Mouse (Mus musculus): Measurements from ENCODE around the gene Vps13a. TPM values are rescaled to one million over a fixed set of nuclear protein-coding genes. Genes with fewer than 3 reads are reported as not detected.

The Vps13a gene
- total and polyA plus RNA-seq, 3 experiments, result 21.5 to 335 (median 29.7) TPM

DNA sequence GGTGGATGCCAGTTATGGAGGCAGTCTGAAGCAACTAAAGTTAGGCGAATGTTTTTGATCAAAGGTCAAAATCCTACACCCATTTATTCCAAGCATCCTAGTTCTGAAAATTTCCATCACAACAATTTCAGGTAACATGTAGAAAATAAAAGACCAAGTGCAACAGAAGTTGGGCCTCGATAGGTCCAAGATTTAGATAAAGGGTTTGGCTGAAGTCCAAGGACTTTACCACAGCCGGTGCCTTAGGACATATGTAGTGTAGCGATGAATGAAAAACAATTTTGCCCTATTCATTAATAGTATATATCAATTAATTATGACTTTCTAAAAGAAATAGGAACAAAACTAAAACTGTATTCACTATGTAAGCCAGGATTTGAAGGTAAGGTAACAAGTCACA lies 157.6 kb downstream of the Vps13a start:
- H3K9ac ChIP-seq (ENCODE audit: control insufficient read depth, low read depth, low read length, poor library complexity, severe bottlenecking), result no peak overlapping the region
- peak; percentile 79 for DNase-seq (ENCODE audit: low read depth, low spot score)
- no peak overlapping the region; the same call in 1 of the 2 replicates for H3K27ac ChIP-seq (ENCODE audit: control insufficient read depth, low read depth, low read length)
- no peaks in the 10 kb centered on the region for H3K79me2 ChIP-seq (ENCODE audit: control insufficient read depth, insufficient read depth, low read length, poor library complexity)
- H3K36me3 ChIP-seq (ENCODE audit: control insufficient read depth in 1 of 2, insufficient read depth in 2 of 2, low read length in 2 of 2), result peaks cover 4 to 39% of the 10 kb centered on the region in 2 experiments; a peak in 3 of 4 replicates
- no peak overlapping the region for H3K4me3 ChIP-seq (ENCODE audit: control insufficient read depth in 1 of 2, insufficient read depth in 1 of 2, low read depth in 2 of 2, low read length in 2 of 2)
- H3K9me3 ChIP-seq (replicated peaks; ENCODE audit: insufficient read depth, low read length), result no peaks in the 10 kb centered on the region
- H3K27me3 ChIP-seq (ENCODE audit: control insufficient read depth in 1 of 2, insufficient read depth in 2 of 2, low read length in 2 of 2), result no peaks in the 10 kb centered on the region
- TF ChIP-seq GATA1 (IDR thresholded peaks at IDR 0.05; ENCODE audit: low read depth, low read length), result peak; percentile 82
- no peak for TF ChIP-seq BHLHE40 (IDR thresholded peaks at IDR 0.05; ENCODE audit: borderline replicate concordance, low read depth, low read length)
- TF ChIP-seq ETS1 (IDR thresholded peaks at IDR 0.05; ENCODE audit: low read depth, low read length), result peak; percentile 45; the same call in 1 of the 2 replicates
- TF ChIP-seq TAL1 (IDR thresholded peaks at IDR 0.05; ENCODE audit: low read length), result peak; percentile 56
- 0 out of 2 replicates have a peak, but pooled peaks have one; percentile 33 for TF ChIP-seq MYB (IDR thresholded peaks at IDR 0.05; ENCODE audit: low read depth, low read length)
- TF ChIP-seq RCOR1 (IDR thresholded peaks at IDR 0.05; ENCODE audit: low read depth, low read length), result peak; percentile 64
- no peak for TF ChIP-seq JUND (IDR thresholded peaks at IDR 0.05; ENCODE audit: low read depth, low read length)
- peak; percentile 77 to 79 for TF ChIP-seq EP300 (IDR thresholded peaks at IDR 0.05; ENCODE audit: low read depth in 1 of 2, low read length in 2 of 2)
- 0 out of 2 replicates have a peak, but pooled peaks have one; percentile 36 for TF ChIP-seq MAZ (IDR thresholded peaks at IDR 0.05; ENCODE audit: low read depth, low read length)
- peak; percentile 83 for TF ChIP-seq TCF12 (IDR thresholded peaks at IDR 0.05; ENCODE audit: low read depth, low read length)
- peaks cover 18 to 25% of the 10 kb centered on the region in 2 experiments for H3K4me1 ChIP-seq (ENCODE audit: control insufficient read depth in 1 of 2, insufficient read depth in 2 of 2, low read length in 2 of 2)

DNA sequence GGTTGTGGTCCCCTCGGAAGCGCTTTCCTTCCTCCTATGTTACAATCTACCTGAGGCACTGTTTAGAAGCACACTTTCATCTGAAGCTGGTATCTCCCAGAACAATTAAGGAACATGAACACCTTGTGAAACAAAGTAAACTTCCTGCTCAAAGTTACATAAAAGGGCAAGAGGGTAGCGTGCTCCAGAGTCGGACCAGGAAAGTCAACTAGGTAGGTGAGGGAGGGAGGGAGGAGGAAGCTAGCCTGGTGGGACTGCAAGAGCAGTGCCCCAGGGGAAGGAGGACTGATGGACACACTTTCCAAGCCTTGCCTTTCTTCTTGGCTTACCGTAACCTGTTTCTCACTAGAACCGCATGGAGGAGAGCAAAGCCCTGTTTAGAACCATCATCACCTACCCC lies 173.1 kb downstream of the Vps13a start:
- Histone ChIP-seq H3K36me3 (ENCODE audit: control insufficient read depth in 1 of 2, insufficient read depth in 2 of 2, low read length in 2 of 2) (no peaks in the 10 kb centered on the region), H3K27me3 (ENCODE audit: control insufficient read depth in 1 of 2, insufficient read depth in 2 of 2, low read length in 2 of 2) (no peaks in the 10 kb centered on the region), H3K9ac (ENCODE audit: control insufficient read depth, low read depth, low read length, poor library complexity, severe bottlenecking) (no peak overlapping the region), H3K4me1 (ENCODE audit: control insufficient read depth in 1 of 2, insufficient read depth in 2 of 2, low read length in 2 of 2) (no peaks in the 10 kb centered on the region), H3K27ac (ENCODE audit: control insufficient read depth, low read depth, low read length) (no peak overlapping the region), H3K9me3 (replicated peaks; ENCODE audit: insufficient read depth, low read length) (no peaks in the 10 kb centered on the region), H3K79me2 (ENCODE audit: control insufficient read depth, insufficient read depth, low read length, poor library complexity) (no peaks in the 10 kb centered on the region), H3K4me3 (ENCODE audit: control insufficient read depth in 1 of 2, insufficient read depth in 1 of 2, low read depth in 2 of 2, low read length in 2 of 2) (no peak overlapping the region)
- TF ChIP-seq POLR2A (IDR thresholded peaks at IDR 0.05; ENCODE audit: control insufficient read depth in 1 of 2, insufficient read depth in 1 of 2, low read depth in 1 of 2, low read length in 2 of 2, poor library complexity in 1 of 2) (no peak), USF1 (IDR thresholded peaks at IDR 0.05; ENCODE audit: low read depth, low read length) (no peak), RAD21 (IDR thresholded peaks at IDR 0.05; ENCODE audit: low read depth, low read length) (no peak), MAFK (IDR thresholded peaks at IDR 0.05; ENCODE audit: borderline replicate concordance, low read depth, low read length) (no peak), RCOR1 (IDR thresholded peaks at IDR 0.05; ENCODE audit: low read depth, low read length) (no peak), MEF2A (IDR thresholded peaks at IDR 0.05; ENCODE audit: extremely low read depth, insufficient replicate concordance, low read depth, low read length, poor library complexity, severe bottlenecking) (no peak), POLR2AphosphoS2 (IDR thresholded peaks at IDR 0.05; ENCODE audit: low read length) (no peak)
- no peak for DNase-seq (ENCODE audit: low read depth, low spot score)
